Mouse (Mus musculus) megakaryocyte, embryonic 14.5 days (primary cell): Measurements from ENCODE around the gene Inppl1.

Source experiments
- FLI1 ChIP-seq: IDR thresholded peaks from 2 replicates; pipeline ENCODE4 v1.6.1; 2012; ENCODE audit warnings: low read length, inconsistent platforms, mixed read lengths
- GATA1 ChIP-seq: IDR thresholded peaks from 3 replicates; pipeline ENCODE4 v1.6.1; 2012; ENCODE audit warnings: mixed read lengths, low read length, inconsistent platforms, borderline replicate concordance

GRCm38 (mm10) chr7:101821571-101822501 is 16.2 kb downstream of the Inppl1 start:
- TF ChIP-seq FLI1, result no peak
- TF ChIP-seq GATA1, result no peak
